ENCODE assay signal across 14 mouse cellular contexts in the genomic region with DNA sequence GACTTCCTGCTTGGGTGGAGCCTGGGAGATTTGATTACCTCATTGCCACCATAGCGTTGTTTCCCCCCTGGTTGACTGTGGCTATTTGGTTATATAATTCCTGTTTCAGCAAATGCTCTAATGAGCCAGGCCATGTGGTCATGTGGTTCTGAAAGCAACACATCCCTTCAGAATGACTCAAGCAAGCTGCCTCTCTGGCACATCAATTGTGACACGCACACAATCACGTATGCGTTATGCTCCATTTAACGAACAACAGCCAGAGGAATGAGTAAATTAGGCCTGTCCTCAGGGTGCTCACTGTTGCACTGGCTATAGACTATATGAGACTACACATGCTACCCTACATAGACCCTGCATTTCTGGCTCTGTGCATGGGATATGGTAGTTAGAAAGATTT.
DNase-seq lines count a peak whose midpoint lies in the region; ATAC-seq and TF ChIP-seq lines count a peak whose summit lies in the region.
"Had no signal": no experiment of that assay in that cellular context is flagged by ENCODE, and none has a peak within 500 bp of the region (broad histone marks: within the 10 kb centered on the region; RNA-seq: fewer than 3 reads in every experiment).

No protein-coding gene starts in this region.

- no peak for ATAC-seq in forebrain, embryonic 14.5 days
- ATAC-seq in forebrain, embryonic 13.5 days: no peak
- peak; percentile 62 for ATAC-seq in megakaryocyte, adult 5-6 weeks (ENCODE audit: poor library complexity, severe bottlenecking)
- ATAC-seq: lung, postnatal 0 days had no signal

- H3K4me3 ChIP-seq in forebrain, embryonic 14.5 days (ENCODE audit: low read depth, low read length): no peak overlapping the region
- no peak overlapping the region for H3K4me3 ChIP-seq in forebrain, embryonic 13.5 days
- H3K4me3 ChIP-seq: embryonic facial prominence, embryonic 15.5 days had no signal

- no peak for TF ChIP-seq CTCF in brain, embryonic 14.5 days (IDR thresholded peaks at IDR 0.05; ENCODE audit: borderline replicate concordance, extremely low read depth, insufficient read depth, insufficient read length)

- H3K4me1 ChIP-seq in forebrain, embryonic 14.5 days (ENCODE audit: control insufficient read depth, insufficient read depth, low read length): no peaks in the 10 kb centered on the region
- H3K4me1 ChIP-seq in forebrain, embryonic 13.5 days: no peaks in the 10 kb centered on the region
- H3K4me1 ChIP-seq: embryonic facial prominence, embryonic 15.5 days had no signal

- no peaks in the 10 kb centered on the region for H3K36me3 ChIP-seq in forebrain, embryonic 14.5 days (ENCODE audit: control insufficient read depth, insufficient read depth, low read length)
- H3K36me3 ChIP-seq in forebrain, embryonic 13.5 days (ENCODE audit: poor library complexity, severe bottlenecking): no peaks in the 10 kb centered on the region
- H3K36me3 ChIP-seq: embryonic facial prominence, embryonic 15.5 days had no signal

- no peak overlapping the region for H3K4me2 ChIP-seq in forebrain, embryonic 14.5 days (ENCODE audit: low read length)
- H3K4me2 ChIP-seq in forebrain, embryonic 13.5 days: no peak overlapping the region
- H3K4me2 ChIP-seq: embryonic facial prominence, embryonic 15.5 days had no signal

- no peak for TF ChIP-seq POLR2A in brain, embryonic 14.5 days (IDR thresholded peaks at IDR 0.05; ENCODE audit: borderline replicate concordance, extremely low read depth, insufficient read depth, insufficient read length, poor library complexity, severe bottlenecking)

- no peak overlapping the region for H3K9ac ChIP-seq in forebrain, embryonic 14.5 days (ENCODE audit: low read length)
- no peak overlapping the region for H3K9ac ChIP-seq in forebrain, embryonic 13.5 days
- H3K9ac ChIP-seq: embryonic facial prominence, embryonic 15.5 days had no signal

- DNase-seq in forebrain, embryonic 14.5 days (ENCODE audit: low spot score): peak; percentile 17
- peak; percentile 82 for DNase-seq in 416B (ENCODE audit: low read depth)
- peak; percentile 44 for DNase-seq in brain, embryonic 14.5 days (ENCODE audit: low read depth)
- no peak for DNase-seq in right cerebral cortex, postnatal 4 days
- no peak for DNase-seq in testis, postnatal 14 days (ENCODE audit: low spot score)
- no peak for DNase-seq in left cerebral cortex, adult 9 months (ENCODE audit: low spot score in 2 of 2)
- DNase-seq: cerebellum, adult 18-20 months; gastrocnemius, postnatal 36 days; midbrain, embryonic 14.5 days; thymus, adult 18-20 months had no signal

- no peaks in the 10 kb centered on the region for H3K27me3 ChIP-seq in forebrain, embryonic 14.5 days (replicated peaks; ENCODE audit: control insufficient read depth, insufficient read depth, low read length)
- no peaks in the 10 kb centered on the region for H3K27me3 ChIP-seq in forebrain, embryonic 13.5 days
- H3K27me3 ChIP-seq: embryonic facial prominence, embryonic 15.5 days had no signal

- H3K9me3 ChIP-seq in forebrain, embryonic 14.5 days (replicated peaks; ENCODE audit: control insufficient read depth, low read length): no peaks in the 10 kb centered on the region
- H3K9me3 ChIP-seq in forebrain, embryonic 13.5 days (replicated peaks): no peaks in the 10 kb centered on the region
- H3K9me3 ChIP-seq: embryonic facial prominence, embryonic 15.5 days had no signal

- no peak overlapping the region for H3K27ac ChIP-seq in forebrain, embryonic 14.5 days (ENCODE audit: low read depth, low read length)
- H3K27ac ChIP-seq in forebrain, embryonic 13.5 days: no peak overlapping the region
- H3K27ac ChIP-seq: embryonic facial prominence, embryonic 15.5 days had no signal

- WGBS in forebrain, embryonic 14.5 days: 47% methylated on average over 5 of the region's 5 CpGs
- WGBS in forebrain, embryonic 13.5 days: 56% methylated on average over 5 of the region's 5 CpGs

Comparison
In these comparisons a context has a peak if more than half of its experiments do, and no peak if none do; other contexts are left out.
1. DNase-seq: peak in forebrain, embryonic 14.5 days (single experiment), 416B (single experiment) and brain, embryonic 14.5 days (single experiment); none in right cerebral cortex, postnatal 4 days (single experiment), testis, postnatal 14 days (single experiment) and left cerebral cortex, adult 9 months (0 of 2).